Mouse (Mus musculus) heart, embryonic 11.5 days (tissue): ENCODE measurements around the gene Orc3. TPM values are rescaled to one million over a fixed set of nuclear protein-coding genes. Genes with fewer than 3 reads are reported as not detected.

Source experiments
- ATAC-seq: fragments of 200-750 bp; cut with Nextera tagmentation; replicated peaks from 2 replicates; pipeline ENCODE4 v1.8.0; 2017; ENCODE audit warnings: moderate library complexity; ENCODE audit not compliant: insufficient number of reproducible peaks, low FRiP score, low TSS enrichment
- H3K27ac ChIP-seq: fragments of 300-500 bp; sonication (generic); 2 replicates; pipeline ENCODE4 v1.5.1; 2014; ENCODE audit warnings: mild to moderate bottlenecking, low read depth, low read length
- H3K27me3 ChIP-seq: fragments of 300-500 bp; sonication (generic); 2 replicates; pipeline ENCODE4 v1.6.1; 2014; ENCODE audit warnings: mild to moderate bottlenecking, low read length, mixed read lengths; ENCODE audit not compliant: control insufficient read depth, insufficient read depth
- H3K36me3 ChIP-seq: fragments of 300-500 bp; sonication (generic); 2 replicates; pipeline ENCODE4 v1.6.1; 2014; ENCODE audit warnings: mild to moderate bottlenecking, low read length, moderate library complexity, mixed read lengths; ENCODE audit not compliant: control insufficient read depth, insufficient read depth
- H3K4me1 ChIP-seq: fragments of 300-500 bp; sonication (generic); 2 replicates; pipeline ENCODE4 v1.6.1; 2014; ENCODE audit warnings: low read length; ENCODE audit not compliant: control insufficient read depth, insufficient read depth
- H3K4me2 ChIP-seq: fragments of 300-500 bp; sonication (generic); 2 replicates; pipeline ENCODE4 v1.6.1; 2014; ENCODE audit warnings: mild to moderate bottlenecking, moderate library complexity
- H3K4me3 ChIP-seq: fragments of 300-500 bp; sonication (generic); 2 replicates; pipeline ENCODE4 v1.5.1; 2014; ENCODE audit warnings: low read depth, low read length
- H3K9ac ChIP-seq: fragments of 300-500 bp; sonication (generic); 2 replicates; pipeline ENCODE4 v1.6.1; 2014; ENCODE audit warnings: mild to moderate bottlenecking, low read depth, low read length, moderate library complexity
- H3K9me3 ChIP-seq: fragments of 300-500 bp; sonication (generic); replicated peaks from 2 replicates; pipeline ENCODE4 v1.6.1; 2016; ENCODE audit warnings: low read length; ENCODE audit not compliant: control insufficient read depth
- WGBS: fragments of 180-500 bp; shearing (Covaris S2); extraction: QIAGEN DNeasy Blood & Tissue Kit; methylation state at CpG from one replicate; pipeline ENCODE4 v1.1.7; 2014; ENCODE audit not compliant: insufficient replicate concordance; 5-methylcytosine and 5-hydroxymethylcytosine counted together
- polyA plus RNA-seq: library from polyadenylated mRNA; unstranded; fragments of >200 nt; fragmentation: Nextera tagmentation; extraction: Ambion mirVana; gene quantifications from 2 replicates; pipeline ENCODE4 v1.2.1, GENCODE M21; 2014

Orc3 gene
- polyA plus RNA-seq, 1 experiment from 2014 or later = 84.7 TPM

GRCm38 (mm10) chr4:34522846-34523245, 91.9 kb downstream of the Orc3 start:
- Histone ChIP-seq H3K4me1 (no peaks in the 10 kb centered on the region), H3K9ac (no peak overlapping the region), H3K27me3 (no peaks in the 10 kb centered on the region), H3K9me3 (no peaks in the 10 kb centered on the region), H3K4me2 (no peak overlapping the region), H3K4me3 (no peak overlapping the region), H3K36me3 (no peaks in the 10 kb centered on the region), H3K27ac (no peak overlapping the region)
- 72% methylated on average over 3 of the region's 3 CpGs for WGBS
- no peak for ATAC-seq

Other genes starting within 250 kb of the Orc3 start
- gene Akirin2, start 64.0 kb downstream of the Orc3 start, polyA plus RNA-seq = 50.5 and 52.5 TPM in 2 replicates
- 54.8 and 56.3 TPM in 2 replicates for gene Rars2, start within 50 bp of the Orc3 start, polyA plus RNA-seq
- gene Slc35a1, start 72.5 kb upstream of the Orc3 start, polyA plus RNA-seq = 50.5 and 51.0 TPM in 2 replicates
- gene Cfap206, start 115.3 kb upstream of the Orc3 start, polyA plus RNA-seq = 0.14 TPM in 1 of 2 replicates, not detected in the other
- gene Gm136, start 141.3 kb upstream of the Orc3 start, polyA plus RNA-seq = not detected in 2 replicates
- 54.2 and 54.5 TPM in 2 replicates for gene Smim8, start 163.5 kb upstream of the Orc3 start, polyA plus RNA-seq